Mouse (Mus musculus) MEL (cell line): ENCODE data around the gene Trpc7. TPM values are rescaled to one million over a fixed set of nuclear protein-coding genes. Genes with fewer than 3 reads are reported as not detected.

Source experiments
- DNase-seq: peaks from one replicate; pipeline ENCODE4 v3.0.0; 2011; ENCODE audit warnings: low read depth, low spot score
- H3K27ac ChIP-seq: 2 replicates; pipeline ENCODE4 v1.5.1; 2012; ENCODE audit warnings: low read depth, mild to moderate bottlenecking, control low read depth, low read length, moderate library complexity; ENCODE audit not compliant: control insufficient read depth
- H3K27me3 ChIP-seq, 2 experiments: fragments of 150-350 bp in 1 of 2; sonication (generic) in 1 of 2; 2 replicates each; pipeline ENCODE4 v1.6.1; 2012; ENCODE audit warnings: low read length in 2 of 2, mild to moderate bottlenecking in 2 of 2, improper control_type of control experiment in 1 of 2, moderate library complexity in 1 of 2; ENCODE audit not compliant: insufficient read depth in 2 of 2, control insufficient read depth in 1 of 2
- H3K36me3 ChIP-seq, 2 experiments: 2 replicates each; pipeline ENCODE4 v1.6.1; 2012 to 2014; ENCODE audit warnings: low read length in 2 of 2, improper control_type of control experiment in 1 of 2, inconsistent platforms in 1 of 2, mild to moderate bottlenecking in 1 of 2; ENCODE audit not compliant: insufficient read depth in 2 of 2, control insufficient read depth in 1 of 2
- H3K4me1 ChIP-seq, 2 experiments: fragments of 150-350 bp in 1 of 2; sonication (generic) in 1 of 2; 2 replicates each; pipeline ENCODE4 v1.6.1; 2012; ENCODE audit warnings: low read length in 2 of 2, improper control_type of control experiment in 1 of 2, mild to moderate bottlenecking in 1 of 2; ENCODE audit not compliant: insufficient read depth in 2 of 2, control insufficient read depth in 1 of 2
- H3K4me3 ChIP-seq, 2 experiments: fragments of 150-350 bp in 1 of 2; sonication (generic) in 1 of 2; 2 replicates each; pipeline ENCODE4 v1.5.1; 2012; ENCODE audit warnings: low read depth in 2 of 2, low read length in 2 of 2, mild to moderate bottlenecking in 2 of 2, moderate library complexity in 2 of 2, control low read depth in 1 of 2, improper control_type of control experiment in 1 of 2; ENCODE audit not compliant: control insufficient read depth in 1 of 2, insufficient read depth in 1 of 2
- H3K79me2 ChIP-seq: 2 replicates; pipeline ENCODE4 v1.6.1; 2012; ENCODE audit warnings: mild to moderate bottlenecking, low read length, moderate library complexity; ENCODE audit not compliant: control insufficient read depth, poor library complexity, insufficient read depth
- H3K9ac ChIP-seq: 2 replicates; pipeline ENCODE4 v1.6.1; 2012; ENCODE audit warnings: low read depth, mild to moderate bottlenecking, control low read depth, low read length, moderate library complexity; ENCODE audit not compliant: control insufficient read depth, poor library complexity, severe bottlenecking
- H3K9me3 ChIP-seq: fragments of 150-350 bp; sonication (generic); replicated peaks from 2 replicates; pipeline ENCODE4 v1.6.1; 2012; ENCODE audit warnings: mild to moderate bottlenecking, low read length, improper control_type of control experiment, moderate library complexity; ENCODE audit not compliant: insufficient read depth
- CHD2 ChIP-seq: IDR thresholded peaks from 2 replicates; pipeline ENCODE4 v1.6.1; 2011; ENCODE audit warnings: low read length, improper control_type of control experiment
- CTCF ChIP-seq, 3 experiments: IDR thresholded peaks in 2 of 3; conservative IDR thresholded peaks in 1 of 3; 2 replicates each; pipeline ENCODE4 v1.5.1; 2011 to 2012; ENCODE audit warnings: low read length in 3 of 3, low read depth in 2 of 3, mild to moderate bottlenecking in 2 of 3, improper control_type of control experiment in 1 of 3, inconsistent platforms in 1 of 3, mixed read lengths in 1 of 3, moderate library complexity in 1 of 3; ENCODE audit not compliant: control insufficient read depth in 1 of 3, insufficient read depth in 1 of 3, poor library complexity in 1 of 3, severe bottlenecking in 1 of 3
- E2F4 ChIP-seq: IDR thresholded peaks from 2 replicates; pipeline ENCODE4 v1.6.1; 2011; ENCODE audit warnings: low read depth, low read length, improper control_type of control experiment, borderline replicate concordance
- ELF1 ChIP-seq: IDR thresholded peaks from 2 replicates; pipeline ENCODE4 v1.6.1; 2014; ENCODE audit warnings: low read depth, mild to moderate bottlenecking, inconsistent platforms, low read length, improper control_type of control experiment, moderate library complexity
- EP300 ChIP-seq, 2 experiments: IDR thresholded peaks; 2 replicates each; pipeline ENCODE4 v1.6.1; 2011; ENCODE audit warnings: improper control_type of control experiment in 2 of 2, low read length in 2 of 2, low read depth in 1 of 2, mild to moderate bottlenecking in 1 of 2
- ETS1 ChIP-seq: IDR thresholded peaks from 2 replicates; pipeline ENCODE4 v1.6.1; 2012; ENCODE audit warnings: low read depth, mild to moderate bottlenecking, inconsistent platforms, low read length, improper control_type of control experiment, moderate library complexity
- GABPA ChIP-seq: IDR thresholded peaks from 2 replicates; pipeline ENCODE4 v1.6.1; 2012; ENCODE audit warnings: low read depth, mild to moderate bottlenecking, inconsistent platforms, low read length, improper control_type of control experiment, moderate library complexity
- GATA1 ChIP-seq: IDR thresholded peaks from 2 replicates; pipeline ENCODE4 v1.6.1; 2011; ENCODE audit warnings: low read depth, low read length, improper control_type of control experiment
- HCFC1 ChIP-seq: IDR thresholded peaks from 2 replicates; pipeline ENCODE4 v1.6.1; 2012; ENCODE audit warnings: low read depth, mild to moderate bottlenecking, inconsistent platforms, low read length, improper control_type of control experiment, moderate library complexity
- JUND ChIP-seq: IDR thresholded peaks from 2 replicates; pipeline ENCODE4 v1.6.1; 2011; ENCODE audit warnings: low read depth, mild to moderate bottlenecking, improper control_type of control experiment, low read length
- KAT2A ChIP-seq: conservative IDR thresholded peaks from 2 replicates; pipeline ENCODE4 v1.6.1; 2012; ENCODE audit warnings: low read depth, low read length, improper control_type of control experiment, inconsistent platforms
- MAFK ChIP-seq: IDR thresholded peaks from 2 replicates; pipeline ENCODE4 v1.6.1; 2011; ENCODE audit warnings: low read depth, mild to moderate bottlenecking, low read length, improper control_type of control experiment, borderline replicate concordance
- MAX ChIP-seq: IDR thresholded peaks from 2 replicates; pipeline ENCODE4 v1.6.1; 2011; ENCODE audit warnings: low read length, improper control_type of control experiment
- MEF2A ChIP-seq: IDR thresholded peaks from 2 replicates; pipeline ENCODE4 v1.6.1; 2014; ENCODE audit warnings: low read depth, mild to moderate bottlenecking, inconsistent platforms, low read length, improper control_type of control experiment; ENCODE audit not compliant: poor library complexity, insufficient replicate concordance, severe bottlenecking; ENCODE audit errors: extremely low read depth
- MYC ChIP-seq: IDR thresholded peaks from 2 replicates; pipeline ENCODE4 v1.6.1; 2011; ENCODE audit warnings: low read depth, mild to moderate bottlenecking, low read length, improper control_type of control experiment, moderate library complexity
- NELFE ChIP-seq: IDR thresholded peaks from 2 replicates; pipeline ENCODE4 v1.6.1; 2011; ENCODE audit warnings: low read depth, low read length, improper control_type of control experiment
- NRF1 ChIP-seq: IDR thresholded peaks from 2 replicates; pipeline ENCODE4 v1.6.1; 2014; ENCODE audit warnings: low read depth, mild to moderate bottlenecking, inconsistent platforms, low read length, improper control_type of control experiment, moderate library complexity; ENCODE audit not compliant: poor library complexity, insufficient read depth, severe bottlenecking
- POLR2AphosphoS2 ChIP-seq: IDR thresholded peaks from 2 replicates; pipeline ENCODE4 v1.6.1; 2011; ENCODE audit warnings: low read length, improper control_type of control experiment
- POLR2AphosphoS5 ChIP-seq: IDR thresholded peaks from 2 replicates; pipeline ENCODE4 v1.6.1; 2012; ENCODE audit warnings: low read depth, borderline replicate concordance, mild to moderate bottlenecking, inconsistent platforms, low read length, moderate library complexity, mixed read lengths
- RCOR1 ChIP-seq: IDR thresholded peaks from 2 replicates; pipeline ENCODE4 v1.6.1; 2012; ENCODE audit warnings: low read depth, mild to moderate bottlenecking, inconsistent platforms, low read length, improper control_type of control experiment
- SMC3 ChIP-seq: IDR thresholded peaks from 2 replicates; pipeline ENCODE4 v1.6.1; 2011; ENCODE audit warnings: low read depth, low read length, improper control_type of control experiment
- TAL1 ChIP-seq: IDR thresholded peaks from 2 replicates; pipeline ENCODE4 v1.6.1; 2012; ENCODE audit warnings: mild to moderate bottlenecking, inconsistent platforms, low read length, moderate library complexity, mixed read lengths
- TCF12 ChIP-seq: IDR thresholded peaks from 2 replicates; pipeline ENCODE4 v1.6.1; 2014; ENCODE audit warnings: low read depth, mild to moderate bottlenecking, inconsistent platforms, low read length, improper control_type of control experiment, moderate library complexity
- UBTF ChIP-seq: IDR thresholded peaks from 2 replicates; pipeline ENCODE4 v1.6.1; 2012; ENCODE audit warnings: low read depth, mild to moderate bottlenecking, inconsistent platforms, low read length, improper control_type of control experiment, moderate library complexity, borderline replicate concordance; ENCODE audit not compliant: insufficient read depth
- USF2 ChIP-seq, 2 experiments: IDR thresholded peaks; 2 replicates each; pipeline ENCODE4 v1.6.1; 2011 to 2012; ENCODE audit warnings: improper control_type of control experiment in 2 of 2, low read length in 2 of 2, borderline replicate concordance in 1 of 2, inconsistent platforms in 1 of 2, low read depth in 1 of 2, mild to moderate bottlenecking in 1 of 2; ENCODE audit not compliant: insufficient read depth in 1 of 2
- ZKSCAN1 ChIP-seq: IDR thresholded peaks from 2 replicates; pipeline ENCODE4 v1.6.1; 2012; ENCODE audit warnings: low read depth, mild to moderate bottlenecking, inconsistent platforms, low read length, improper control_type of control experiment, moderate library complexity
- polyA plus RNA-seq, 2 experiments: library from polyadenylated mRNA; stranded (reverse) in 1 of 2; unstranded in 1 of 2; fragments of >175 nt in 1 of 2; fragments of >200 nt in 1 of 2; gene quantifications; 2 replicates each; pipeline versions ENCODE4 v1.2.1 to v1.2.4; 2012; ENCODE audit warnings: low replicate concordance in 2 of 2, low read depth in 1 of 2; ENCODE audit not compliant: insufficient read length in 2 of 2, insufficient read depth in 1 of 2, missing spikeins in 1 of 2
- total RNA-seq: library from RNA; depleted of rRNA; stranded (reverse); fragments of 300-350 nt; gene quantifications from 2 replicates; pipeline ENCODE4 v1.2.3, GENCODE M21; 2012

The Trpc7 gene
- total and polyA plus RNA-seq, 3 experiments, result not detected

DNA sequence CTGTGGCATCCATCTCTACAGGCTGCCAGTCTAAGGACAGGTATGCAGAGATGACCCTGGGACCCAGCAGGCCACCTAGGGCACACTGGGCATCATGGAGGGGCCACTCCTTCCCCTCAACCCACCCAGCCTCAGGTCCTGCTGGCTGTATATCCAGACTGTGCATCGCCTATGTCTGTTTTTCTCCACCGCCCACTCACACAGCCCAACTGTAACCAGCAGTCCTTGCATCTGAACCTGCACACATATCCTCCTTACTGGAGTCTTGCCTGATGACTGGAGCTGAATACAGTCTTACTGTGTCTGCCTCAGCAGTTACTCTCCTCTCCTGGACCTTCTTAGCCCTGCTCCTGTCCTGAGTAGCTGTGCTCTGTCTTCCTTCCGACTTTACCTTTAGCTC lies 114.1 kb downstream of the Trpc7 start:
- H3K27ac ChIP-seq, result no peak overlapping the region
- no peaks in the 10 kb centered on the region for H3K36me3 ChIP-seq
- TF ChIP-seq MEF2A (no peak), SMC3 (no peak), GABPA (no peak), EP300 (IDR thresholded peaks at IDR 0.05; ENCODE audit: low read depth in 1 of 2, low read length in 2 of 2) (no peak), NRF1 (no peak), GATA1 (no peak), CTCF (IDR thresholded peaks at IDR 0.05 in 2 of 3, conservative IDR thresholded peaks at IDR 0.05 in 1 of 3; ENCODE audit: control insufficient read depth in 1 of 3, insufficient read depth in 1 of 3, low read depth in 2 of 3, low read length in 3 of 3, poor library complexity in 1 of 3, severe bottlenecking in 1 of 3) (no peak), ETS1 (no peak), ZKSCAN1 (no peak), UBTF (no peak), MAX (no peak), USF2 (IDR thresholded peaks at IDR 0.05; ENCODE audit: borderline replicate concordance in 1 of 2, insufficient read depth in 1 of 2, low read depth in 1 of 2, low read length in 2 of 2) (no peak), JUND (no peak), POLR2AphosphoS5 (no peak), HCFC1 (no peak), RCOR1 (no peak), CHD2 (no peak), MYC (no peak)
- TF ChIP-seq, all 39 proteins: peak for 0
- H3K27me3 ChIP-seq, result no peaks in the 10 kb centered on the region
- no peak for DNase-seq
- no peaks in the 10 kb centered on the region for H3K4me1 ChIP-seq
- H3K9me3 ChIP-seq, result no peaks in the 10 kb centered on the region
- H3K79me2 ChIP-seq, result no peaks in the 10 kb centered on the region
- no peak overlapping the region for H3K4me3 ChIP-seq
- no peak overlapping the region for H3K9ac ChIP-seq

DNA sequence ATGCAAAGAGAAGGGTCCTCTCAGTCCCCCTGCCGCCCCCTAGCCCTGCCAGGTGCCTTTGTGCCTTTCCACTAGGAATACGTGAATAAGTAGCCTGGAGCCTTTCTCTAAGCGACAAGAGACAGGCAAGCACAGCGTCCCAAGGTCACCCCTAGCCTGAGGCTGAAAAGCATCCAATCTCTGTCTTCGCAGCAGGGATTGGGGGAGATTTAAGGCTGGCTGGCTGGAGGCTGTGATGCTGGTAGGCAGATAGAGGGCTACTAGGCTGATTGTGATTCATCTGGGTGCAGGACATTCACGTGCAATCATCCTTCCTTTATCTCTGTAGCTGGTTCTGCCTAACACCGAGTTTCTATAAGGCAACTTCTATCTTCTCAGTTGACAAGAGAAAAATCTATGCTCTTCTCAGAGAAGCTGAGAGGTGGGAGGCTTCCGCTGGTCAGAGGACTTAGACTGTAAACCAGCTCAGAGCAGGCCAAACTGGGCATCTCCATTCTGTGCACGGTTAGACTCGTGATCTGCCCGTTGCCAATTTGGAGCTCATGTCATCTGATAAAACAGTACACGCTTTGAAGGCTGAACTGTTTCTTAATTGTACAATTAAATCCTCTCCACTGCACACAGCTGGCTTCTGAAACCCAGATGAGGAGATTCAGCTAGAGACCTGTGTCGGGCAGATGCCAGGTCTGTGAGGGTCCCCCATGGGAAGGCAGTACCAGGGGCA lies 114.9 kb downstream of the Trpc7 start:
- H3K27me3 ChIP-seq, result no peaks in the 10 kb centered on the region
- H3K9me3 ChIP-seq, result no peaks in the 10 kb centered on the region
- no peak overlapping the region for H3K9ac ChIP-seq
- H3K36me3 ChIP-seq, result no peaks in the 10 kb centered on the region
- no peak overlapping the region for H3K4me3 ChIP-seq
- DNase-seq, result no peak
- TF ChIP-seq EP300 (IDR thresholded peaks at IDR 0.05; ENCODE audit: low read depth in 1 of 2, low read length in 2 of 2) (no peak), RCOR1 (no peak), TAL1 (no peak), E2F4 (no peak), HCFC1 (no peak), ZKSCAN1 (no peak), MAFK (no peak), TCF12 (no peak), MYC (no peak), KAT2A (no peak), ELF1 (no peak), NELFE (no peak), POLR2AphosphoS2 (no peak)
- no peaks in the 10 kb centered on the region for H3K4me1 ChIP-seq
- no peak overlapping the region for H3K27ac ChIP-seq
- H3K79me2 ChIP-seq, result no peaks in the 10 kb centered on the region
